ENCODE assay signal across 36 mouse cellular contexts in the genomic region with DNA sequence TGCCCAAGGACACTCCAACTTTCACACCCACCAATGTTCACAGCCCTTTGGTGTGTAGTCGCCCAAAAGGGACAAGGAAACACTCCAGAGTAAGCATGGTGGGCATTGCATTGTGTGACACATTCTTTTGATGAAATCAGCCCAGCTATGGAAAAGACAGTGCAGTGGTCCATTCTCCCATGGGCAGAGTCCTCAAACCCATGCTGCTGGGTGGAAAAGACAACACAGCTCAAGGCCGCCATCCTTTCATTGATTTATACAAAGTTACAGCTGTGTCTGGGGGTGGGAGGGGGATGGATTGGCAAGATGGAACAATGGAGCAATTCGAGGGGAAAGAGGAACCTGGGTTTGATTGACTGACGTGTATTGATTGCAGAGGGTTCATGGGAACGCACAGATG. TPM values are rescaled to one million over a fixed set of nuclear protein-coding genes. Genes with fewer than 3 reads are reported as not detected.
DNase-seq lines count a peak whose midpoint lies in the region; ATAC-seq and TF ChIP-seq lines count a peak whose summit lies in the region.
"Had no signal": no experiment of that assay in that cellular context is flagged by ENCODE, and none has a peak within 500 bp of the region (broad histone marks: within the 10 kb centered on the region; RNA-seq: fewer than 3 reads in every experiment).

No protein-coding gene starts in this region.

- H3K9me3 ChIP-seq in heart, embryonic 10.5 days = no peaks in the 10 kb centered on the region
- no peaks in the 10 kb centered on the region for H3K9me3 ChIP-seq in heart, embryonic 11.5 days (replicated peaks; ENCODE audit: control insufficient read depth, low read length)
- no peaks in the 10 kb centered on the region for H3K9me3 ChIP-seq in midbrain, embryonic 11.5 days (ENCODE audit: control insufficient read depth, low read length)
- no peaks in the 10 kb centered on the region for H3K9me3 ChIP-seq in midbrain, postnatal 0 days (ENCODE audit: low read length)
- H3K9me3 ChIP-seq: forebrain, embryonic 15.5 days; hindbrain, embryonic 15.5 days; lung, embryonic 15.5 days; midbrain, embryonic 15.5 days; neural tube, embryonic 12.5 days had no signal

- peaks cover 6% of the 10 kb centered on the region; the same call in 1 of the 2 replicates for H3K4me1 ChIP-seq in heart, embryonic 10.5 days
- no peaks in the 10 kb centered on the region for H3K4me1 ChIP-seq in heart, embryonic 11.5 days (ENCODE audit: control insufficient read depth, insufficient read depth, low read length)
- H3K4me1 ChIP-seq in midbrain, embryonic 11.5 days (ENCODE audit: control insufficient read depth, insufficient read depth, low read length) = no peaks in the 10 kb centered on the region
- H3K4me1 ChIP-seq in midbrain, postnatal 0 days (ENCODE audit: insufficient read depth, low read length) = peaks cover 2% of the 10 kb centered on the region; the same call in 1 of the 2 replicates
- H3K4me1 ChIP-seq: neural tube, embryonic 12.5 days had no signal

- H3K4me3 ChIP-seq in heart, embryonic 10.5 days = no peak overlapping the region
- H3K4me3 ChIP-seq in heart, embryonic 11.5 days (ENCODE audit: low read depth, low read length) = no peak overlapping the region
- H3K4me3 ChIP-seq in midbrain, embryonic 11.5 days (ENCODE audit: low read depth, low read length) = no peak overlapping the region
- no peak overlapping the region for H3K4me3 ChIP-seq in midbrain, postnatal 0 days (ENCODE audit: low read depth, low read length)
- H3K4me3 ChIP-seq: erythroblast, embryonic 14.5 days; forebrain, embryonic 15.5 days; heart, adult 2 months; hindbrain, embryonic 15.5 days; lung, embryonic 15.5 days; midbrain, embryonic 15.5 days; myocyte; neural tube, embryonic 12.5 days had no signal

- no peak overlapping the region for H3K9ac ChIP-seq in heart, embryonic 11.5 days (ENCODE audit: low read depth, low read length)
- no peak overlapping the region for H3K9ac ChIP-seq in midbrain, embryonic 11.5 days (ENCODE audit: low read length)
- H3K9ac ChIP-seq in midbrain, postnatal 0 days (replicated peaks; ENCODE audit: low read length, poor library complexity, severe bottlenecking) = no peak overlapping the region
- H3K9ac ChIP-seq: forebrain, embryonic 15.5 days; hindbrain, embryonic 15.5 days; lung, embryonic 15.5 days; midbrain, embryonic 15.5 days; neural tube, embryonic 12.5 days had no signal

- peaks cover 20% of the 10 kb centered on the region for H3K27me3 ChIP-seq in heart, embryonic 10.5 days (ENCODE audit: insufficient read depth, poor library complexity, severe bottlenecking)
- no peaks in the 10 kb centered on the region for H3K27me3 ChIP-seq in heart, embryonic 11.5 days (ENCODE audit: control insufficient read depth, insufficient read depth, low read length)
- H3K27me3 ChIP-seq in midbrain, embryonic 11.5 days (ENCODE audit: control insufficient read depth, insufficient read depth, low read length) = no peaks in the 10 kb centered on the region
- H3K27me3 ChIP-seq in midbrain, postnatal 0 days (ENCODE audit: insufficient read depth, low read length) = no peaks in the 10 kb centered on the region
- H3K27me3 ChIP-seq: CH12.LX; forebrain, embryonic 15.5 days; hindbrain, embryonic 15.5 days; lung, embryonic 15.5 days; midbrain, embryonic 15.5 days; neural tube, embryonic 12.5 days had no signal

- no peak for TF ChIP-seq CTCF in midbrain, postnatal 0 days (IDR thresholded peaks at IDR 0.05)

- DNase-seq in embryo, embryonic 10.5 days (ENCODE audit: low spot score) = peak; percentile 24
- DNase-seq in embryo, embryonic 9.5 days (ENCODE audit: extremely low spot score) = no peak
- peak; percentile 53 for DNase-seq in heart, embryonic 10.5 days (ENCODE audit: low spot score)
- DNase-seq in midbrain, embryonic 11.5 days (ENCODE audit: low spot score, missing footprints) = no peak
- DNase-seq in midbrain, postnatal 0 days (ENCODE audit: low spot score) = no peak
- DNase-seq: adrenal gland, adult 2 months; adrenal gland, postnatal 36 days; cerebellum, adult 2 months; cerebellum, postnatal 14 days; gastrocnemius, postnatal 25 days; heart, adult 2 months; heart, postnatal 14 days; kidney, adult 11 months; kidney, postnatal 14 days; layer of hippocampus, adult 9-11 months; liver; thymus, postnatal 14 days had no signal

- H3K36me3 ChIP-seq in heart, embryonic 10.5 days = no peaks in the 10 kb centered on the region
- H3K36me3 ChIP-seq in heart, embryonic 11.5 days (ENCODE audit: control insufficient read depth, insufficient read depth, low read length) = no peaks in the 10 kb centered on the region
- H3K36me3 ChIP-seq in midbrain, embryonic 11.5 days (ENCODE audit: control insufficient read depth, insufficient read depth, low read length) = no peaks in the 10 kb centered on the region
- H3K36me3 ChIP-seq in midbrain, postnatal 0 days (ENCODE audit: insufficient read depth, low read length) = no peaks in the 10 kb centered on the region
- H3K36me3 ChIP-seq: forebrain, embryonic 15.5 days; hindbrain, embryonic 15.5 days; lung, embryonic 15.5 days; midbrain, embryonic 15.5 days; neural tube, embryonic 12.5 days had no signal

- H3K27ac ChIP-seq in heart, embryonic 10.5 days = no peak overlapping the region
- H3K27ac ChIP-seq in heart, embryonic 11.5 days (ENCODE audit: low read depth, low read length) = no peak overlapping the region
- H3K27ac ChIP-seq in midbrain, embryonic 11.5 days (ENCODE audit: low read depth, low read length) = no peak overlapping the region
- no peak overlapping the region for H3K27ac ChIP-seq in midbrain, postnatal 0 days (ENCODE audit: low read depth, low read length)
- H3K27ac ChIP-seq: forebrain, embryonic 15.5 days; heart, adult 2 months; hindbrain, embryonic 15.5 days; lung, embryonic 15.5 days; midbrain, embryonic 15.5 days; neural tube, embryonic 12.5 days had no signal

- no peak overlapping the region for H3K4me2 ChIP-seq in heart, embryonic 11.5 days
- H3K4me2 ChIP-seq in midbrain, embryonic 11.5 days = no peak overlapping the region
- H3K4me2 ChIP-seq in midbrain, postnatal 0 days (ENCODE audit: low read depth, low read length, poor library complexity, severe bottlenecking) = no peak overlapping the region
- H3K4me2 ChIP-seq: forebrain, embryonic 15.5 days; hindbrain, embryonic 15.5 days; lung, embryonic 15.5 days; midbrain, embryonic 15.5 days; neural tube, embryonic 12.5 days had no signal

- no peak for ATAC-seq in heart, embryonic 11.5 days (replicated peaks; ENCODE audit: insufficient number of reproducible peaks, low FRiP score, low TSS enrichment)
- ATAC-seq in midbrain, embryonic 11.5 days (ENCODE audit: low FRiP score) = peak; percentile 47; the same call in 1 of the 2 replicates
- ATAC-seq in midbrain, postnatal 0 days (ENCODE audit: low FRiP score) = no peak
- ATAC-seq in megakaryocyte, adult 5-6 weeks (ENCODE audit: poor library complexity, severe bottlenecking) = 0 out of 2 replicates have a peak, but pooled peaks have one; percentile 16
- ATAC-seq: activated CD4-positive, CD25-positive, alpha-beta regulatory T cell, adult 4 months; forebrain, embryonic 15.5 days; inflammation-experienced regulatory T-cells, adult 6 months; midbrain, embryonic 15.5 days had no signal

- 76% methylated on average over 5 of the region's 5 CpGs for WGBS in heart, embryonic 10.5 days
- 69% methylated on average over 5 of the region's 5 CpGs for WGBS in heart, embryonic 11.5 days (ENCODE audit: insufficient replicate concordance)
- WGBS in midbrain, embryonic 11.5 days = 58% methylated on average over 5 of the region's 5 CpGs
- 60% methylated on average over 5 of the region's 5 CpGs for WGBS in midbrain, postnatal 0 days

RNA-seq across cellular contexts. Expression of gene Sult6b2, which starts 8.7 kb away (rescaled TPM):
- polyA plus RNA-seq in heart, embryonic 10.5 days (2016; fragmentation: Nextera tagmentation; extraction: Ambion mirVana) = 0.06 TPM in 1 of 2 replicates, not detected in the other
- polyA plus RNA-seq in heart, embryonic 11.5 days (2014; fragmentation: Nextera tagmentation; extraction: Ambion mirVana) = 0.14 TPM in 1 of 2 replicates, not detected in the other
- polyA plus RNA-seq in midbrain, embryonic 11.5 days (2014; fragmentation: Nextera tagmentation; extraction: Ambion mirVana) = 0.14 and 0.16 TPM in 2 replicates
- not detected in 2 replicates for total RNA-seq in midbrain, postnatal 0 days (2014; rRNA removed)
- 0.12 and 0.33 TPM in 2 replicates for polyA plus RNA-seq in midbrain, postnatal 0 days (2015; fragmentation: Nextera tagmentation; extraction: Ambion mirVana)
- not detected in 2 replicates for total RNA-seq in megakaryocyte, adult 5-6 weeks (2015)
- total RNA-seq in megakaryocyte, adult 5-6 weeks (2017) = not detected in 2 replicates
- total RNA-seq: adrenal gland, adult 2 months; adrenal gland, postnatal 36 days; gastrocnemius, adult 18-20 months; gastrocnemius, postnatal 25 days; heart, adult 2 months; heart, postnatal 14 days; megakaryocyte progenitor cell, adult 5-6 weeks had no signal
- polyA plus RNA-seq: activated CD4-positive, CD25-positive, alpha-beta regulatory T cell, adult 4 months; adrenal gland, adult 2 months; C2C12; embryonic facial prominence, embryonic 14.5 days; erythroblast, embryonic 14.5 days; hindbrain, embryonic 15.5 days; inflammation-experienced regulatory T-cells, adult 6 months; limb, embryonic 11.5 days; lung, embryonic 15.5 days; myocyte; stomach, embryonic 14.5 days; urinary bladder, adult 2 months had no signal

RNA-seq across cellular contexts. Expression of gene Cmas, which starts 56.5 kb away (rescaled TPM):
- 100 and 105 TPM in 2 replicates for polyA plus RNA-seq in heart, embryonic 10.5 days (2016; fragmentation: Nextera tagmentation; extraction: Ambion mirVana)
- 117 and 126 TPM in 2 replicates for polyA plus RNA-seq in heart, embryonic 11.5 days (2014; fragmentation: Nextera tagmentation; extraction: Ambion mirVana)
- 133 and 136 TPM in 2 replicates for polyA plus RNA-seq in midbrain, embryonic 11.5 days (2014; fragmentation: Nextera tagmentation; extraction: Ambion mirVana)
- 105 and 111 TPM in 2 replicates for total RNA-seq in midbrain, postnatal 0 days (2014; rRNA removed)
- 208 and 220 TPM in 2 replicates for polyA plus RNA-seq in midbrain, postnatal 0 days (2015; fragmentation: Nextera tagmentation; extraction: Ambion mirVana)
- 56.1 and 60.6 TPM in 2 replicates for total RNA-seq in megakaryocyte, adult 5-6 weeks (2015)
- 52.7 and 60.0 TPM in 2 replicates for total RNA-seq in megakaryocyte, adult 5-6 weeks (2017)

Comparison
In these comparisons a context has a peak if more than half of its experiments do, and no peak if none do; other contexts are left out.
1. DNase-seq: peak in embryo, embryonic 10.5 days (single experiment) and heart, embryonic 10.5 days (single experiment); none in embryo, embryonic 9.5 days (single experiment), midbrain, embryonic 11.5 days (single experiment) and midbrain, postnatal 0 days (single experiment).
2. ATAC-seq: peak in midbrain, embryonic 11.5 days (single experiment) and megakaryocyte, adult 5-6 weeks (single experiment); none in heart, embryonic 11.5 days (single experiment) and midbrain, postnatal 0 days (single experiment).